ENCODE assay signal across 7 mouse cellular contexts in the genomic region with DNA sequence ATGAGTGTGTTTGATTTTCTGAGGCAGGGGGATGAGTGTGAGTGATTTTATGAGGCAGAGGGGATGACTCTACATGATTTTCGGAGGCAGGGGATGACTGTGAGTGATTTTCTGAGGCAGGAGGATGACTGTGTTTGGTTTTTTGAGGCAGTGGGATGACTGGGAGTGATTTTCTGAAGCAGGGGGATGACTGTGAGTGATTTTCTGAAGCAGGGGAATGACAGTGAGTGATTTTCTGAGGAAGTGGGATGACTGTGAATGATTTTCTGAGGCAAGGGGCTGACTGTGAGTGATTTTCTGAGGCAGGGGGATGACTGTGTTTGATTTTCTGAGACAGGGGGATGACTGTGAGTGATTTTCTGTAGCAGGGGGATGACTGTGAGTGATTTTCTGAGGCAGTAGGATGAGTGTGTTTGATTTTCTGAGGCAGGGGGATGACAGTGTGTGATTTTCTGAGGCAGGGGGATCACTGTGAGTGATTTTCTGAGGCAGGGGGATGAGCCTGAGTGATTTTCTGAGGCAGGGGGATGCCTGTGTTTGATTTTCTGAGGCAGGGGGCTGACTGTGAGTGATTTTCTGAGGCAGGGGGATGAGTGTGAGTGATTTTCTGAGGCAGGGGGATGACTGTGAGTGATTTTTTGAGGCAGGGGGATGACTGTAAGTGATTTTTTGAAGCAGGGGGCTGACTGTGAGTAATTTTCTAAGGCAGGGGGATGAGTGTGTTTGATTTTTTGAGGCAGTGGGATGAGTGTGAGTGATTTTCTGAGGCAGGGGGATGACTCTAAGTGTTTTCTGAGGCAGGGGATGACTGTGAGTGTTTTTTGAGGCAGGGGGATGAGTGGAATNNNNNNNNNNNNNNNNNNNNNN. TPM values are rescaled to one million over a fixed set of nuclear protein-coding genes. Genes with fewer than 3 reads are reported as not detected.
DNase-seq lines count a peak whose midpoint lies in the region; ATAC-seq and TF ChIP-seq lines count a peak whose summit lies in the region.

No protein-coding gene starts in this region.

- peaks cover 14% of the 10 kb centered on the region for H3K9me3 ChIP-seq in liver, embryonic 13.5 days (replicated peaks)

- TF ChIP-seq CTCF in spleen, adult 2 months (IDR thresholded peaks at IDR 0.05; ENCODE audit: extremely low read depth, insufficient read depth, insufficient read length, insufficient replicate concordance), result peak; percentile 0; the same call in 1 of the 2 replicates

- no peak overlapping the region for H3K9ac ChIP-seq in liver, embryonic 13.5 days

- no peaks in the 10 kb centered on the region for H3K36me3 ChIP-seq in spleen, adult 2 months (ENCODE audit: control insufficient read depth, insufficient read depth, low read length)
- no peaks in the 10 kb centered on the region for H3K36me3 ChIP-seq in liver, embryonic 13.5 days

- no peaks in the 10 kb centered on the region for H3K4me1 ChIP-seq in spleen, adult 2 months (ENCODE audit: control insufficient read depth, insufficient read depth, insufficient read length)
- no peaks in the 10 kb centered on the region for H3K4me1 ChIP-seq in liver, embryonic 13.5 days (replicated peaks)

- no peak for TF ChIP-seq POLR2A in spleen, adult 2 months (IDR thresholded peaks at IDR 0.05; ENCODE audit: low read depth, low read length)

- H3K4me2 ChIP-seq in liver, embryonic 13.5 days, result no peak overlapping the region

- H3K27me3 ChIP-seq in spleen, adult 2 months (ENCODE audit: control insufficient read depth, insufficient read depth, low read length), result no peaks in the 10 kb centered on the region
- H3K27me3 ChIP-seq in liver, embryonic 13.5 days, result no peaks in the 10 kb centered on the region

- H3K27ac ChIP-seq in spleen, adult 2 months (ENCODE audit: insufficient read depth, low read length), result no peak overlapping the region
- H3K27ac ChIP-seq in liver, embryonic 13.5 days, result no peak overlapping the region

- 56% methylated on average over 1 of the region's 1 CpGs for WGBS in spleen, adult 2 months
- 38% methylated on average over 1 of the region's 1 CpGs for WGBS in liver, embryonic 13.5 days (ENCODE audit: insufficient replicate concordance)

- DNase-seq in spleen, adult 2 months (ENCODE audit: low read depth in 1 of 2, low spot score in 2 of 2), result peak; percentile 33 to 84
- DNase-seq in spleen, adult 12 weeks (ENCODE audit: low spot score), result no peak
- DNase-seq in c-Kit-negative CD71-positive TER-119-positive erythroid progenitor cells, embryonic 14.5 days (ENCODE audit: low read depth, low spot score), result peak; percentile 82
- no peak for DNase-seq in liver, embryonic 13.5 days
- DNase-seq in spleen, postnatal 14 days (ENCODE audit: low spot score in 2 of 2), result peak; percentile 28 to 34
- DNase-seq in cerebellum, adult 9-10 months, result no peak

- peak; percentile 66 for ATAC-seq in granulocyte monocyte progenitor cell, adult 5-6 weeks (replicated peaks; ENCODE audit: poor library complexity, severe bottlenecking)
- ATAC-seq in liver, embryonic 13.5 days (ENCODE audit: low read depth), result peak; percentile 50

- no peak overlapping the region for H3K4me3 ChIP-seq in spleen, adult 2 months (ENCODE audit: extremely low read depth, insufficient read depth, insufficient read length)
- H3K4me3 ChIP-seq in liver, embryonic 13.5 days (replicated peaks), result no peak overlapping the region

RNA-seq across cellular contexts. Expression of a gene that starts 55.1 kb away (rescaled TPM):
- polyA plus RNA-seq in spleen, adult 2 months (2012; rRNA removed), result 2.1 and 2.6 TPM in 2 replicates
- 7.7 and 17.0 TPM in 2 replicates for total RNA-seq in granulocyte monocyte progenitor cell, adult 5-6 weeks (2014; fragmentation: Nextera tagmentation)
- 16.2 and 17.2 TPM in 2 replicates for total RNA-seq in granulocyte monocyte progenitor cell, adult 5-6 weeks (2017)
- 3.9 and 4.7 TPM in 2 replicates for polyA plus RNA-seq in liver, embryonic 13.5 days (2015; fragmentation: Nextera tagmentation; extraction: Ambion mirVana)

Comparison
In these comparisons a context has a peak if more than half of its experiments do, and no peak if none do; other contexts are left out.
1. DNase-seq: peak in spleen, adult 2 months (2 of 2), c-Kit-negative CD71-positive TER-119-positive erythroid progenitor cells, embryonic 14.5 days (single experiment) and spleen, postnatal 14 days (2 of 2); none in spleen, adult 12 weeks (single experiment), liver, embryonic 13.5 days (single experiment) and cerebellum, adult 9-10 months (single experiment).